Mouse (Mus musculus): ENCODE results near the gene Znrf1.
A peak's percentile ranks its signal among the peaks of the same experiment; 100 is the strongest.

The Znrf1 gene

DNA sequence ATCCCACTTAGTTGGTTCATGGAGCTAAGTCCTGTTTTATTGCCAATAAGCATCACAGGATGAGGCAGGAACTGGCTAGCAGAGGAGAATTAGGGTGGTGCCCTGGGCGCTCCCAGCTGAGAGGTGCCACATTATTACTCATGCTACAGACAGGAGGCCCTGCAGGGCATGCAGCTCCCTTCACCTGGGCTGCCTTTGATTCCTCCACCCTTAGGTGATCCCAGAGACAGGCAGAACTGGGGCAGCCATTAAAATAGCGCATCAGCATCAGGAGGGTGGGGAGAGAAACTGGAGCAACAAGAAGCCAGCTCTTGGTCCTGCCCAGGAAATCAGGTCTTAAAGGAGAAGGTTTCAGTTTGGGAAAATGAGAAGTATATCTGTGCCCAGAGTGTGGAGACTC is 69.1 kb downstream of the Znrf1 start:
- no peak for DNase-seq

DNA sequence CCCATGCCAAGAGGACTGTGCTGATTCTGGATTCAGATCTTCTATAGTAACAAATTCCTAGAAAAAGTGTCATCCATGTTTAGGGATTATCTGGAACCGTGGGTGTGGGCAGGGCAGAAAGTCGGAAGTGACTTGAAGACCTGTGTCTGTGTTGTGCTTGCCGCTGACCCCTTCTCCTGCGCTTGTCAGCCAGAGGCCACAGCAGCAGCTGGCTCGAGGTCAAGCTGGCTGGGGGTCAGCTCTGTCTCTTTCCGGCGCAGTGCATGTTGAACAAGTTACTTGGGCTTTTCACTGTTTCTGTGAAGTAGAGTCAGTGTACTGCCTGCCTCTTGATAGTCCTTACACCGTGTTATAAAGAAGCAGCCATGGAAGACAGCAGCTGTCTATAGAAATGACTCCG is 71.1 kb downstream of the Znrf1 start:
- DNase-seq = no peak

DNA sequence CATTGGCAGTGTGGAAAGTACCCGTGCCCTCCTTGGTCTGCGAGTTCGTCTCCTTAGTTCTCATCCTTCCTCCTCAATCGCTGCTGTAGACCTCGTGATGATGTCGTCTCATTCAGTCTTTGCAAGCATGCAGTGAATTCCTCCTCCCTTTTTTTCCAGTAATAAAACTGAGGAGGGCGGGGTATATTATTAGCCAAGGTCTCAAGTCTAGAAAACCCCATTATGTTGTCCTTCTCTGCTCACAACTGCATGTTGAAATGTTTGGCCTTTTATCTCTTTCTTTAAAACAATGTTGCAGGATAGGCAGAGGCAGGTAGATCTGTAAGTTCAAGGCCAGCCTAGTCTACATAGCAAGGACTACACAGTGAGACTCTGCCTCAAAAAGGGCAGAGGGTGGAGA is 71.5 kb downstream of the Znrf1 start:
- DNase-seq = no peak

DNA sequence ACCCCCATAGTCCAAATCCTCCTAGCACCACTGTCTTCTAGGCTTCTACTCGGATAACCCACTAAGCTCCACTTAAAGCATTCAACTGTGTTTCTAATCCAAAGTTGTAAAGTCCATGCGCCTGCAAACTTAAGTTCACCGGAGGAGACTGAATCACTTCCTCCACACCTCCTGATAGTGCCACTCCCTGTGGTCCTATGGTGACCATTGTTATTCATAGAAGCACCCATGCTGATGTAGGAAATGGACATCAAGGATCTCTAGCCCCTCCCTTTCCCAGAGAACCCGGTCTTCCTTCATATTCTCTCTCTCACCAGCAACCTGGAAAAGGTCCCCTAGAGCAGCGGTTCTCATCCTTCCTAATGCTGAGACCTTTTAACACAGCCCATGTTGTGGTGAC is 77.3 kb downstream of the Znrf1 start:
- DNase-seq = no peak

DNA sequence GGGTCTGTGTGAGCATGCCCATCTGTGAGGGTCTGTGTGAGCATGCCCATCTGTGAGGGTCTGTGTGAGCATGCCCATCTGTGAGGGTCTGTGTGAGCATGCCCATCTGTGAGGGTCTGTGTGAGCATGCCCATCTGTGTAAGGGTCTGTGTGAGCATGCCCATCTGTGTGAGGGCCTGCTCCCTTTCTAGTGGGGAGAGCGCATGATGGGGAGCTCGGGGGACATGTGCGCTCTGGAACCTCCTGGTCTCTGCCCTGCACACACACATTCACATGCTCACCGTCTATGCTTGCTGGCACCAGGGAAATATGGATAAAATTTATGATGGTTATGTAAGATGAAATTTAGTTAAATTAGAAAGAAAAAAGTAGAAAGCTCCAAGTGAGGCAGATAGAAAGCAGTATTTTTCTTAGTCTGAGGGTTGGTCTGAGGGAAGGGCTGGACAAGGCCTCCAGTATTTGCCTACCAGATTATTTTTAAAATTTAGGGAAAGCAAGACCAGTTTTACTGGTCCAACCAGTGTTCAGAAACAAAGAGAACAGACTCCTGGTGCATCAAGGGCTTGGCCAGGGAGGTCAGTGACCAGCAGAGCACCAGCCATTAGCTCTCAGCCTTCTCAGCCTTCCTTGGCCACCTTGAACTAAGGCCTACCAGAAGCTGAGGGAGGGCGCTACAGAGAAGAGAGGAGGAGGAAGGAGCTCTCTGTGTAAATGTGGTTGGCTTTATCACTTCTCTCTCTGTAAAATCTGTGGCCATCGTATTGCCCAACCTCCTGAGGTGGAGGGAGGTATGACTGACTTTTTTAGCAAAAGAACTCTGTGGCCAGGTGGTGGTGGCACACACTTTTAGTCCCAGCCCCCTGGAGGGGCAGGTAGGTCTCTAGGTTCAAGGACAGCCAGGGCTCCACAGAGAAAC is 79.1 kb downstream of the Znrf1 start:
- DNase-seq = no peak

DNA sequence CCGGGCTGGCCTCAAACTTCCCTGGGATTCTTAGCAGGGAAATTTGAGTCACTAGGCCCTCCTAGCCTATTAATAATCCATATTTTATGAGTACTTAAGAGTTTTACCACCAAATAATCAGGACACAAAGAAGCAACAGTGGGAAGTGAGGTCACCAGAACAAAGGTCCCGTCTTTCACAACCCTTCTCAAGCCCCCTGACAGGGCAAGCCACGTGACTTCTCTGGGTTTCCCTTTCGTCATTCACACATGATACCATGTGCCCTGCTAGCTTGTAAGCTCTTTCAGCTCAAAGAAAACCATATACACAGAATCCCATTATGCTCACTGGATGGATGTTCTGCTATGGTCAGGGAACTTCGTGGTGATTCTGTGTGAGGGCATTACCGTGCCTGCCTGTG is 81.9 kb downstream of the Znrf1 start:
- no peak for DNase-seq

DNA sequence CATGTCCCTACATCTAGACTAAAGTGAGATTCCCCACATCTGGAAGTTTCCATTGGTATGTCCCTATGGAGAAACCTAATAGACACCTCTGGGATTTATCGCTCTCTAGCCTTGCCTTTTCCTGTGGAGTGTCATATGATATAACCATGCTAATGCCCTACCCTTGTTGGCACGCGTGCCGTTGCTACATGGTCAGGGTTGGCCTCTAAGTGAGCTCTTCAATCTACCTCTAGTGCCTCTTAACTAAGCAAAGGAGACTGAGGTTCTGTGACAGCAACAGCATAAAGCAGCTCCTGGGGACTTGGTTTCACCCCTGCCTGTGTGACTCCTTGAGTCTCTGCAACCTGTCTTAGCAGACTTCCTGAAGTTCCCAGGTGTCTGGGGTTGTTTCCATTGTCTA is 82.4 kb downstream of the Znrf1 start:
- DNase-seq = no peak

DNA sequence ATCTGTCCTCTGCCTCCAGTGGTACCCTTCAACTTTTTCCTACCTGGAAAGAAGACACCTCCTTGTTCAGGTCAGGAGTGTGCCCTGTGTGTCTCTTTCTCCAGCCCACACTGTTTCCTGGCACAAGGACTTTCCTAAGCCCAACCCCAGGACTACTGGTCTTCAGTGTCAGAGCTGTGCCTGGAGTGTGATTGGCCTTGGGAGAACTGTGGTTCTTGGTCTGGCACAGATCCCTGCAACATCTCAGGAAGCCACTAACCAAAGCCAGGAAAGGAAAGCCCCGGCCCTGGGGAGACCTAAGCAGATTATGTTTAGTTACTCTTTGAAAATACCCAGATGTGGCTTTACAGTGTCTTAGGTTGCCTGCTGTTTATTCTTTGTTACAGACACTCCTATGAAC is 84.0 kb downstream of the Znrf1 start:
- DNase-seq = no peak

DNA sequence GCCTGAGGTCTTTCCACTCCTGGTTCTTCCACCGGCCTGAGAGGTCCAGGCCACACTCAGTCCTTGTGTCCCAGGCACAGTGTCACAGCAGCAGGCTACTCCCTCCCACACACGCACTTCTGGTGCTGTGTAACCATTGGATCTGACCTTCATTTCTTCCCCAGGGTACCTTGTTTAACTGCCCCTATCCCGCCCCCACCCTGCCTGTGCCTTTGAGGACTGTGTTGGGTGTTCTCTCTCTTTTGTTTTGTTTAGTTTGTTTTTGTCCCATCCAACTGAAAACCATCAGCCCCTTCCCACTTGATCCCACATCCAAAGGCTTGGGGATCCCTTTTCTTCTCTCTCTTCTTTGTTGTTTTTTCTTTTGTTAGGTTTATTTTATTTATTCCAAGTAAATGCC is 86.2 kb downstream of the Znrf1 start:
- DNase-seq = no peak

DNA sequence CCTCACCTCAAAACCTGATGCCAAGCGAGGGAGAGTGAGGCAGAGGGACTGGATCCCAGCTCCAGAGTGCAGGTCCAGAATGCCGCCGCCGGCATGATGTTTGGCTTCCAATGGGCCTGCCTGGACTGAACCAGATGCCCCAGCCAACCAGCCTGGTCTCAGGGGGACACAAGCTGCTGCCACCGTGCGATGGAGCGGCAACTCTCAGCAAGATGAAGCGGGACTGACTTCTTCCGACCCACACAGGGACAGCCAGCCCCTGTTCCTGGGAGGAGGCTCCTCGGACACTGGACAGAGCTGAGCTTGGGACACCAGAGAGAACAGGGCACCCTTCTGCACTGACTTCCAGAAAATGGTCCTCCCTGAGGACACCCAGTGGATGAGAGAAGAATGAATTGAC is 86.7 kb downstream of the Znrf1 start:
- DNase-seq = no peak

DNA sequence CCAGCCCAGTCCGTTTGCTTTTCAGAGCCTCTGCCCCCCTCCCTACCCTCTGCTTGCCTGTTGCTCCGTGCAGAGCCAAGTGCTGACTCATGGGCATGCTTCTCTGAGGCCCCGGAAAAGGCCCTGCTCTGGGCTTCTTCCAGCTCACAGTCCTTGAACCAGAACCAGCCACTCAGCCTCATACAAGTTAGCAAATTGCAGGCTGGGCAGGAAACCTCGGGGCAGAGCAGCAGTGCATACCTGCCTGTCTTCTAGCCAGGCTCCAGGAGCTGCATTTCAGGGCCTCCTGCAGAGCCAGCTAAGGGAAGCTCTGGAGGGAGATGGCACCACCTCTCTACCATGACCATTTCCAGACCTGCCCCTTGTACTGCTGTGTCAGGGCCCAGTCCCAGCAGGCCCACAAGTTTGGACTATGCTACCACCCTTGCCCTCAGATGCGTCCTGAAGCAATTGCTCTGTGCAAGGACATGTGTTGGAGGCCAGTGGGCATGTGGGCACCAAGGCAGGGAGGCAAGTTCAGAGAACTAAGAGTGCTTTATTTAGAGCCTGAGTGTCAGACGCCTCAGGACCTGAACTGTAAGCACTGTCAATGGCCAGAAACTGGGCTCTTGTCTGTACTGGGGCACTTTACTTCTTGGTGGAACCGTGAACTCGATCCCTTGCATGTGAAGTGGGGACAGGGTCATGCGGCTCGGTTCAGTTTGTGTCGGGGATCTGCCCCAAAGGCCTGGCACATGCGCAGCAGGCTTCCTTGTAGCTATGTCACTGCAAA is 88.4 kb downstream of the Znrf1 start:
- peak; percentile 63 for DNase-seq

DNA sequence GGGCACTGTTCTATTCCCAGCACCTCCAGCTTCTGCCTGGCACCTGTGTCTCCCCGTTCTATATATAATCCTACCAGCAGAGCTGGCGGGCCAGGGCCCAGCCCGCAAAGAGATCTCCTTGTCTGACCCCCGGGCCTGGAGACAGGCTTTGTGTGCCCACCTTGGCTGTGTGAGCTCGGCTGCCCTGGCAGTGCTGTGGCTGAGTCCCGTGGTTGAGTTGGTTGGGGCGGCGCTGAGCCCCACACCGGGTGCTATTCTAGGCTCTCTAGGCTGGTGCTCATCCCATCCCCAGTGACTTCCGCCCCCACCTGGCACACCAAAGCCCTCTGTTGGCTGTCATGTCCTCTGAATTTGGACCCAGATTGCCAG is 88.9 kb downstream of the Znrf1 start:
- DNase-seq = no peak

DNA sequence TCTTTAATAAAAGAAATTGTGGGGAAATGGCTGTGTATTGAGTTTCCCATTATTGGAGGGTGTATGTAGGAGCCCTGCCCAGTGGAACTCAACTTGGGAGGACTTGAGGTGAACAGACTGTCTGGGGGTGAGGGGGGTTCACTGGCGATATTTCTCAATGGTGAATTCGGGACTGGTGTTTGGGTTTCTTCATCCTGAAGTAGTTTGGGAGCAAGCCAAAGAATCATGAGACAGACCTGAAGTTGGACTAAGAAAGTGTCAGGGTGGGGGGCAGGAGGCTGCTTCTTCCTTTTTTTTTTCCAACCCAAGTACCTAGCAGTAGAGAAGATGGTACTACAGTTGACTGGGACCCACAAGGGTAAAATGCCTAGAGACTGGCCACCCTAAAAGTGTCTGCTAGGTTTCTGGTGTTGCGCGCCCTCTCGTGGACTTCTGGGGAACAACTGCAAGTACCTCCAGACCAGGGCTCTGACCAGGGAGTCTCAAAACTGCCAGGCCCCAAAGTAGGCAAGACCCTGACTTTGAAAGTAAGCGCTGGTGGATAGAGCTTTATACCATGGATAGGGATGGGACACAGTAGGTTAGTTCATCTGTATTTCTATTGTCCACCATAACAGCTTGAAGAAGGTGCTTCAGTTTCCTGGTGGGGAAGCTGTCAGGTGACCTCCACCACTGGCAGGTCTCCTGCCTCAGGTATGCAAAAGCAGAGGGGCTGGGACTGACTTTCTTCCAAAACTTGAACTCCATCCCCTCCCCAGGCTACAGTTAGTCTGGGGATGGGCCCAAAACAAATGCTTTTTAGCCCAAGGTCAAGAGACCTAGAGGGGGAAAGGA is 90.0 kb downstream of the Znrf1 start:
- peak; percentile 82 for DNase-seq

DNA sequence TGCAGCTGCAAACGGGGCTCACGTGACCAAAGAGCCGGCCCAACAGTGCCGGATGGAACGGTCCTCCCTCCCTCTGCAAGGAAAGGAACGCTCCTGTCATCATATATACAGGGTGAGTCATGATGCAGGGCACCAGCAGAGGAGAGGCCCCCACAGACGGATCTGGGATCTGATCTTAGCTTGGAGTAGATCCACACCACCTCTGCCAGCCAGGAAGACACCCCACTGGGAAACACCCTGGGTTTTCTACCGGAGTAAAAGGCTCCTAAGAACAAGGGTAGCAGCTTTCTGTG is 90.6 kb downstream of the Znrf1 start:
- no peak for DNase-seq

DNA sequence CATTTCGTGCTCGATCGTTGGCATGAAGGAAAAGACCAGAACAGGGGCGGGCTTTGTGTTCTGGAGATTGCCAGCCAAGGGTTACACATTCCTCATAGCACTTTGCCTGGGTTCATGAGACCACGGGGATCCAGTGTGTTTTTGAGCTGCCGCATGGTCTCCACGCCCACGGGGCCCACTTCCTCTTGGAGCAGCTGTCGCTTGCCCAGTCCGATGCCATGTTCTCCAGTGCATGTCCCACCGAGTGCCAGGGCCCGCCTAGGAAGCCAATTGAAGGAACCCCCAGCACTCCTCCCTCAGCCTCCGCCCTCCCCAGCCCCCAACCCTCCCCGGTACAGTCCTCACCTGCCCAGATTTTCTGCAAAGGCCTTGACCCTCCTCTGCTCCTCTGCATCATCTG is 91.0 kb downstream of the Znrf1 start:
- no peak for DNase-seq

DNA sequence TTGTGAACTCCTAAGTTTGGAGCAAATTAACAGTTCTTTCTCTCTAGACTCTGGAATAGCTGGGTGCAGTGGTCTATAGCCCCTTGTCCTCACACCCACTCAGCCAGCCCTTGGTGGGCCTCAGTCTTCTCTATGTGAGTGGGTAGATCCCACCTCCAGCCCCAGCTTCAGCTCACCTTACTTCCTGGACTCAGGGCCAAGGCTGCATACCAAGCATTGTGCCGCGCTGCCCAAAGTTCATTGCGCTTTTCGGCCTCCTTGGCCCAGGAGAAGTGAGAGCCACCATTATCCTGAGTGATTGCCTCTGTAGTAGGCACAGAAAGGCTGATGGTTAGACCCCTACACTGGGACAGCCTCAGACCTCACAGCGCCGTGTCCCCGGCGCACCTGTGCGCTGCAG is 92.0 kb downstream of the Znrf1 start:
- DNase-seq = no peak

DNA sequence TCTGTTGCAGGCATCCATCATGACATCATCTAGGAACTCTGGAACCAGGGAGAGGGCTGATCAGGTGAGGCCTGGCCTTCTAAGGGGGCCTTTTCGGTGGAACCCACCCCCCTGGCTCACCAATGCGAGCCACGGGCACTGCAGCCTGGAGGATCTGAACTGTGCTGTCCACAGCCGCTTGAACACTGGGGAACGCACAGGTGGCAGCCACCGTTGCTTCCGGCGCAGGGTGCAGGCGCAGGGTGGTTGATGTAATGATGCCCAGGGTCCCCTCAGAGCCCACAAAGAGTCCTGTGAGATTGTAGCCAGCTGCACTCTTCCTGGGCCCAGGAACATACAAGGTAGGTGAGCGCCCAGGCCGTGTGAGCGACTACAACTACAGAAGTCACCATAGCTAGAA is 92.5 kb downstream of the Znrf1 start:
- no peak for DNase-seq

DNA sequence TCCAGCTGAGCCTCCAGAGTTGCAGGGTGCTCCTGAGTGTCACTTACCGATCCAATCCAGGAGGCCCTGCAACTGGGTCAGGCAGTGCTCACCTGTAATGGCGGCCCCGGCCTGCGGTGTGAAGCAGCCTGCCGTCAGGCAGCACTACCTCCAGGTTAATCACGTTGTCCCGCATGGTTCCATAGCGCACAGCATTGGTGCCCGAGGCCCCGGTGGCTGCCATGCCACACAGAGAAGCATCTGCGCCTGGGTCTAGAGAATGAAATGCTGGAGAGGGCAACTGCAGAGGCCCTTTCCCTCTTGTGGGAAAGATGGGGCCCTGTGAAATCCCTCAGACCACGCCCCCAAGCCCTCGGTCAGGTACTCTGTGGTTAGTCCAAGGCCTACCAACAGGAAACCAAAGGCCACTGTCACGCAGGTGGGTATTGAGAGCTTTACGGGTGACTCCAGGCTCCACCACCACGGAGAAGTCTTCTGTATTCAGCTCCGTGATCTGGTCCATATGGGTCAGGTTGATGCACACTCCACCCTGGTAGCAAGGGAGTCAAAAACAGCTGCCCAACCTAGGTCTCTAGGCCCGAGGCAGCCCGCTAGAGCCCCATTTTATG is 93.1 kb downstream of the Znrf1 start:
- no peak for DNase-seq

DNA sequence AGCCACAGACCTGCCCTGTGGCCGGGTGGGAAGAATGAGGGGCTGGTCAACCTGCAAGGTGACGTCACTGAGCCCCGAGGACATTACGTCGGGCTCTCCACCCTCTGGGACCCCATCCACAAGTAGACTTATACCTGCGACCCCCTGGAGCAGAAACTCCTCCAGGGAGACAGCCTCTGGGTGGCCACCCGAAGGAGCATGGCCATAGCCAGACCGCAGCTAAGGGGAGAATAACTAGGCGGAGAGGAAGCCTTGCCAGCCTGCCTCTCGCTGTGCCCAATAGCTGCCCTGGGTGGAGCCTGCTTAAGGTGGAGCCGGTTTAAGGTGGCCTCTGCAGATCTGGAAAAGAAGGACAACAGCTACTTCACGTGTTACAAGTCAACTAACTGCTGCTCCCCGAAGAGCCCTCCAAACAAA is 94.2 kb downstream of the Znrf1 start, which contains the start of gene Ldhd:
Ldhd (minus strand) TSS at position 270 of the 417 bp plus-strand sequence.
- DNase-seq = peak; percentile 65

DNA sequence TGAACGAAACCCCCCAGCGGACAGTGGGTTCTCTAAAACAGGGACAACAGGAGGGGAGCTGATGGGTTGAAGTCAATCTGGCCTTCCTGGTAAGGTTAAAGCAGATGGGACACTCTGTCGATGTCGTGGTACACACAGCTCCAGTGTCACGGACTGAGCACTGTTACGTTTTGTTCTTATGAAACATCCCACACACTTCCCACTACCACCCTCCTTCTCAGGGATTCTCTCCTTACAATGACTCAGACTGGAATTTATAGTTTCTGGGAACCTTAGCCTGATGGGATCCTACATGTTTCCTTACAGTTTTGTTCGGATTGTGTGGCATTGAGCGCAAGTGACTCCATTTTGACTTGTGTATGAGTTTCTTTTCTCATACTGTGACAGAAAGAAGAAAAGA is 95.7 kb downstream of the Znrf1 start:
- no peak for DNase-seq

DNA sequence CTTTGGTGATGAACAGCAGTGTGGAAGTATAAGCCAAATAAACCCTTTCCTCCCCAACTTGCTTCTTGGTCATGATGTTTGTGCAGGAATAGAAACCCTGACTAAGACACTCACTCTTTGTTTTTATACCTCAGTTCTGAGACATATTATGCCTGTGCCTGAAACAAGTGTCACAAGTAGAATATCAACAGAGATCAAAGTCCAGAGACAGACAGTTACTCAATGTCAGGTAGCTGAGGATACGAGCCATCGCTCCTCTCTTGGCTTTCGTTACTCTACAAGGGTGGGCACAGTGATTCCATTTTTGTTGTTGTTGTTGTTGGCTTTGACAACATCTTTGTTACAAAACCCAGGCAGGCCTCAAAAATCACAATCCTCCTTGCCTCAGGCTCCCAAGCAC is 97.1 kb downstream of the Znrf1 start:
- DNase-seq = no peak

DNA sequence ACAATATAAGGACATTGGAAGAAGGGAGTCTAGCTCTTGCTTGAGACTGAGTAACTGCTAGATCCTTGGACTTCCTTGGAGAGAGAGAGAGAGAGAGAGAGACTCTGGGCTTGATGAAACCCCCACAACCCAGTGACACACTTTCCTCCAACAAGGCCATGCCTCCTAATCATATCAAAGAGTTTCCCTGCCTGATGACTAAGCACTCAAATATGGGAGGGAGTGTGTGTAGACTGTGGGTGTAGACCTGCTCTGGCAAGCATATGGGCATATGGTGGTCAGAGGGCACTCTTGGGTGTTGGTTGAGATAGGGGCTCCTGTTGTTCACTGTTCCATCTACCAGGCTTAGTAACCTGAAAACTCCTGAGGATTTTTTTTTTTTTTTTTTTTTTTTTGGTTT is 102.2 kb downstream of the Znrf1 start:
- no peak for DNase-seq

DNA sequence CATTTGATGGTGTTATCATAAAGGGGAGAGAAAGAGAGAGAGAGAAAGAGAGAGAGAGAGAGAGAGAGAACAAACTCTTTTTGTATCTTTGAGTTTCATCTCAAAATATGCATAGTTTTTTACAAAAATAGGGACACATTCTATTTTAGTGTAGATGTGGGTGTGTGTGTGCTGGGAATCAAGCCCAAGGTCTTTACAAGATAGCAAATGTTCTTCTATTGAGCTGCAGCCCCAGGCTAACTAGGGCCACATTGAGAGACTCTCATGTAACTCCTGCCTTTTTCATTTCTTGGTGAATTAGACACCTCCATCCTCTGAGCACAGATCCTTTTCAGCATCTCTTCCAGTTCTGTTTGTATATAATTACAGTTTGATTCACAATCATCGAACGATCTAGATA is 105.2 kb downstream of the Znrf1 start:
- no peak for DNase-seq

All from lung, postnatal 14 days (tissue).